Mouse (Mus musculus) granulocyte monocyte progenitor cell, adult 5-6 weeks (primary cell): Measurements from ENCODE around the gene Scube1. TPM values are rescaled to one million over a fixed set of nuclear protein-coding genes. Genes with fewer than 3 reads are reported as not detected.

Experiments
- ATAC-seq: replicated peaks from 2 replicates; pipeline ENCODE4 v1.8.0; 2016; ENCODE audit warnings: mild to moderate bottlenecking, moderate TSS enrichment, inconsistent platforms; ENCODE audit not compliant: poor library complexity, severe bottlenecking
- total RNA-seq, 2 experiments: library from RNA; stranded (forward) in 1 of 2; stranded (reverse) in 1 of 2; fragments of 200-712, 200-1000 nt in 1 of 2; fragments of >200 nt in 1 of 2; fragmentation: Nextera tagmentation in 1 of 2; gene quantifications; 2 replicates each; pipeline ENCODE4 v1.2.3; 2014 to 2017

Gene Scube1
- not detected in 2 replicates for total RNA-seq (2014; fragmentation: Nextera tagmentation)
- total RNA-seq (2017): not detected in 2 replicates

- ATAC-seq: peak; percentile 79
Observed at GRCm38 (mm10) chr15:83724886-83725269, at the start of gene Scube1. Gene Scube1 (minus strand): TSS chr15:83725021.

GRCm38 (mm10) chr15:83772953-83773352 lies 48.1 kb upstream of the Scube1 start:
- no peak for ATAC-seq

DNA sequence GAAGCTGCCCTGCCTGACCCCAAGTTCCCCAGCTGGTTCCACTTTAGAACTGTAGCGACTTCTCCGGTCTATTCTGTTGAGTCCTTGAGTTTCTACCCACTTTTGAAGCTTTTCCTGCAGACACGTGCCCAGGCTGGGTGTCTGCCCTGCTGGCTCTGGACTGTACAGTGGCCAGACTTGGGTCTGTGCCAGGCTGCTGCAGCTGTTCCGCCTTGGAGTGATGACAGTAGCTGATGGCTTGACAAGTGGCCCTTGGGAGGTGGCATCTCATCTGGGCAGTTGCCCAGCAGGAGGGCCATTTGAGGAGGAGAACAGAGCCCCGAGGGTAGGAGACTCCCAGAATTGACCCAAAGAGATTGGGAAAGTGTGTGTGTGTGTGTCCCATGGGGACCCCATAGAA lies 47.6 kb upstream of the Scube1 start:
- ATAC-seq: no peak

DNA sequence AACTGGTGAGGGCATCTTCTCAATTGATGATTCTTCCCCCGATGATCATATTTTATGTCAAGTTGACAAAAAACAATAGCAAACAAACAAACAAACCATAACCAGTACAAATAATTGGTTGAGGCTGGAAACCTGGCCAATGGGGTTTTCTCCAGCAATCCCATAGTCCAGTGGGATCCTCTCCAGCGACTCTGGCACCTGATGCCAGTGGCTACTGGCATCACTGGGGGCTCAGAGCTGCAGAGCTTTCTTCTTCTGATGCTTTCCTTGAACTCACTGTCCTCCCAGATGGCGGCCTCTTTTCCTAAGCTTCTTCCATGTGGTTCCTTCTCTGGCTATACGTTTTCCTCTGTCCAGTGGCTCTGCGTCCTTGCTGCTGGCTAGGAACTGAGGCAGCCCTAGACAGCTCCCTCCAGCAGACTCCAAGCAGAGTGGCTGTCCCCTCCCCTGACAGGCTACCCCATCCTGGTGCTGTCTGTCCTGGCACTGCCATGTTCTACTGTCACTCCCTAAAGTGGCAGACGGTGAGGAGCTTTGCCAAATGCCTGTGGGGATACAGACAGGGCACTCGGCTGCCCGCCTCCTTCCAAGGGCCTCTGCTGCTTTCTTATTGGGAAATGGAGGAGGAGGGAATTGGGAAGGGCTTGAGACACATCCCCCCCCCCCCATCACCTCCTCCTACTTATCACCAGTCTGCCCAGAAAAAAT lies 46.7 kb upstream of the Scube1 start:
- ATAC-seq: no peak

GRCm38 (mm10) chr15:83765388-83766029 lies 40.7 kb upstream of the Scube1 start:
- ATAC-seq: no peak

DNA sequence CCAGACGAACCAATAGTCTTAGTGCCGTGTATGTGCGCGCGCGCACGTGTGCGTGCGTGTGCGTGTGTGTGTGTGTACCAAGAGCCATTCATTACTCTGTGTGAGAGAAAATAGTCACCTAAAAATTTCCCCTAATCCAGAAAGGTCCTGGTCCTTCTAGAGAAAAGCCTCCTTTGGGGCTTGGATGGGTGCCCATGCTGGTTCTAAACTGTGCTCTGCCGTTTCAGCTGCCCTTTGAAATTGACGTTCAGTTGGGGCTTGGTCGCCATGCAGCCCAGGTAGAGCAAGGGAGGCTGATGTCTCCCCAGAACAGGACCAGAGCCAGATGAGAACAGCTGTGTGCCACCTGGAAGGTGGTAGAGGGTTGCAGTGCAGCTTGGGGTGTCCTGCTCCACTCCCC lies 36.7 kb upstream of the Scube1 start:
- no peak for ATAC-seq

DNA sequence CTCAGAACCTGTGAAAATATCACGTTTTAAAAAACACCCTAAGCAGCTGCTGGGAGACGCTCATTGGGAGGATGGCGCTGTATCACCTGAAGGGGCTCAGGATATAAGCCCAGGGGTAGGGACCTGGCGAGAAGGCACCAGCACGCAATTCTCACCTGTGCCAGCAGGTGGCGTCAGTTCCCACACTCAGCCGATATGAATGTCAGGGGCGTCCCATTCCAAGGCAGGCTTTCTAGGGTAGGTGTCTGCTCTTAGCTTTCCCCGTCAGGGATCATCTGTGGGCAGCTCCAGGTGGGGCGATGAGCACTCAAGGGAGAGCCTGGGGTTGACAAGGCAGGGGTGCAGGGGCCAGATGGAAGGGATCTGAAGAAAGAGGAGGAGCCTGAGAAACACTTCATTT lies 35.9 kb upstream of the Scube1 start:
- ATAC-seq: peak; percentile 46; the same call in 1 of the 2 replicates

- ATAC-seq: no peak
Observed at GRCm38 (mm10) chr15:83758958-83759357, 34.1 kb upstream of the Scube1 start.

DNA sequence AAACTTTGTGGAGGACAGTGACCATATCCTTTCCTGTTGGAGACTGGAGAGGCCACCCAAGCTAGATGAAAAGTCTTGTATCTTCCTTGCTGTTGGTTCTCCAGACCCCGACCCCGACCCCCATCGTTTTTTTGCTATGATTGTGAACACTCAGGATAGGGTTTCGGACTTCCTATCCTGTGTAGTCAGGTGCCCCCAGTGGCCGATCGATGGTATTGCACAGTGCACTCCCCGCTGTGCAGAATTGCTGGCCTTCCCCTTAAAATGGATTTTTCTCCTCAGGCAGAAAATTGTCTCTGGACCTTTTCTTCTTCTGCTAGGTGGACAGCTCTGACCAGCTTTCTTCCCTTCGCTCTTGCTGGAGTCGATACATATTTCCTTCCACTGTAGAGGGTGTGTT lies 31.9 kb upstream of the Scube1 start:
- ATAC-seq: 0 out of 2 replicates have a peak, but pooled peaks have one; percentile 42

DNA sequence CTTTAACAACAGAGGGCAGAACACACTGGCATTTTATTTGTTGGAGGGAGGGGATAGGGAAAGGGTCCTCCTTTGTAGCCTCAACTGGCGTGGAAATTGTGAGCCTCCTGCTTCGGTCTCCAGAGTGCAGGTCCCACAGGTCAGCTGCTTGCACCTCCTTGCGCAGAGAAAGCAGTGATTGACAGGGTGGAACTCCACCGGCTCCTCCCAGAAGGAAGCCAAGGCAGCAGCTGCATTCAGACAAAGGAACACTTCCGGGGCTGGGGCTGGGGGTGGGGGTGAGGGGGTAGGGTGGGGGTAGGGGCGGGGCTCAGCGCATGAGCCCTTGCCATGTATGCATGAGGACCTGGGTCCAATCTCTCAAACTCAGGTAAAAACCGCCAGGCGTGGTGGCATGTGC lies 24.6 kb upstream of the Scube1 start:
- ATAC-seq: no peak

GRCm38 (mm10) chr15:83748986-83749385 lies 24.2 kb upstream of the Scube1 start:
- ATAC-seq: no peak

- ATAC-seq: no peak
Observed at GRCm38 (mm10) chr15:83746311-83746710, 21.5 kb upstream of the Scube1 start.

GRCm38 (mm10) chr15:83742018-83742417 lies 17.2 kb upstream of the Scube1 start:
- ATAC-seq: no peak

GRCm38 (mm10) chr15:83740676-83741422 lies 16.0 kb upstream of the Scube1 start:
- ATAC-seq: no peak

DNA sequence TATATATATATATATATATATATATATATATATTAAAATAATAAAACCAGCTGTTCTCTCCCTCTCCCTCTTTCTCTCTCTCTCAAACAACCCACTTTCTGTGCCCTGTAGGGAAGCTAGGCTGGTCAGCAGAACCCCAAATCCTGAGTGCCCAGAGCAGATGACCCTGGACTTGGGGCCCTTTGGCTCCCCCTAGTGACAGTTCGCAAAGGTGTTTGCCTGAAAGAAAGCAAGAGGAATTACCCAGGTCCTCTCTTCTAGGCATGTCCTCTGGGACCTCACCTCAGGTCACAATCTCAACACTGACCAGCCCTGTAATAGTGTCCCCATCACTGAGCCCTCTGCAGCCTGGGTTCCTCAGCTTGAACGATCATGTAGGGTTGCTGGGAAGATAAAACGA lies 2.8 kb upstream of the Scube1 start:
- ATAC-seq: no peak; the same call in 1 of the 2 replicates

DNA sequence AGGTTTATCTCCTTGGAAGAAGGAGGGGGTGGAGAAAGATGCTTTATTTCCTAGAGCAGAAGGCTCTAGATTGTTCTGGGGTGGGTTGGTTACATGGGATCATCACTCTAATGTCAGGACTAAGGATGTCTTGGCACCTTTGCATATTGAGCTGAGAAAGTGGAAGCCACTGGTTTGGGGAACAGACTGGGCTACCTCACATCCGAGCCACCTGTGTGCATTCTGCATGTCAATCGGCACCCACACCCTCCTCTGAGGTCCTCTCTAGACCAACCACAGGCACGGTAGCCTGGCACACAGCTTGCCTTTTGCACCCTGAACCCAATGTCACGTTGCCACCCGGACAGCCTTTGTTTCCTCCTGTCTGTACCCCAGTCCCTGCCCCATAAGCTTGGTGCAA lies 1.9 kb upstream of the Scube1 start:
- no peak for ATAC-seq

DNA sequence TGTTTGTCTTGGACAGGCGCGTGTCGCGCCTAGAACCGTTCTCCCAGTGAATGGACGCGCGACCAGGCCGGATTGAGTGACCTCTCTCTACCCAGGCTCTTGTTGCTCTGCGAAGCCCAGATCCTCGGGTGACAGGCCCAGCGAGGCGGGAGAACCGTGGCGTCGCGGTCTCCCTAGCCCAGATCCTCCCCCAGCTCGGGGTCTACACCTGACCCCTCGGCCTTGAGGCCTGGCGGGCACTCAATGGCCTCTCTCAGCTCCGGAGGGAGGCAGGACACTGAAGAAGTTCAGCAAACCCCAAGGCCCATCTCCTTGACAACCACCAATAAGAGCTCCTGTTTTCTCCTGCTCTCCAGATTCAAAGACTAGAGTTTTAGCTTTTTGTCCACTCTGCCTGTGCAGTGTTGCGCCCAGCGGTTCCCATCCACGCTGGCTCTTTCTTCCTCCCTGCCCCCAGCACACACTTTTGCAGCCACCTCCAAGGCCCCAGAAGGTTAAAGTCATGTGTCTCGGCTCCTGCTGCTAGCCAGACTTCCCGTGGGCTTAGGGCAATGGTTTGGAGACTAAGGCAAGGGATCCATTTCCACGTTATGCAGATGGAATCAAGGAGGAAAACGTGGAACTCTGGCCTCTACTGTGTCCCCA lies 857 bp upstream of the Scube1 start:
- ATAC-seq: no peak

DNA sequence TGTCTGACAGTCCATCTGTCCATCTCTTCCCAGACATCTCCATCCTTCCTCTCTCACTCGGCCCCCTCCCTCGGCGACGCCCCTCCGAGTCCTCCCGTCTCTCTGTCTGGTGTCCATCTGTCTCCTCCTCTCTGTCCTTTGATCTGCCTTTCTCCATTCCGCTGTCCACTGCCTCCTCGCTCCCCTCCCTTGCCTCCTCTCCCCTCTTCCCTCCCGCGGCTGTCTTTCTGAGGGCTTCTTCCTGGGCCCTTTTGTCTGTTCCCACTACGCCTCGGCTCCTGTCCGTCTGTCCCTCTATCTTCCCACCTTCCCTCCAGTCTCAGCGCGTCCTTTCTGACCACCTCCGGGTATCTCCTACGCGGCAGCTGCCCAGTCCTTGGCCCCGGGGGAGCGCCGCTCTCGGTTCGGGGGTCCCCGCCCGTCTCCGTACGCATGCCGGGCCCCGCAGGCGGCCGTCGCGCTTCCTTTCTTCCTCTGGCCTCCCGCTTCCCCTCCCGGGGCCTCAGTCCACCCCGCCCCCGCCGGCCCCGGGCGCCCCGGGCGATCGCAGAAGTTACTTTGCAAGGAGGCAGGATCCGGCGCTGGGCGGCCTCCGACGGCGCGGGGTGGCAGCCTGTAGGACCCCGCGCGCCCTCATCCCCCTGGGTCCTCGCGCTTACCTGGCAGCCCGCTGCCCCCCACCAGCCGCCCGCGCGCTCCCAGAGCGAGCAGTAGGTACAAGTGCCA lies 498 bp downstream of the Scube1 start:
- 0 out of 2 replicates have a peak, but pooled peaks have one; percentile 16 for ATAC-seq

- no peak for ATAC-seq
Observed at GRCm38 (mm10) chr15:83715582-83716228, 9.1 kb downstream of the Scube1 start.

- no peak for ATAC-seq
Observed at GRCm38 (mm10) chr15:83712798-83713197, 12.0 kb downstream of the Scube1 start.
